Comparison of ENCODE assay signal across 9 mouse cellular contexts in genomic region chr11:116812793-116813529, GRCm38 (mm10). TPM values are rescaled to one million over a fixed set of nuclear protein-coding genes. Genes with fewer than 3 reads are reported as not detected.
DNase-seq lines count a peak whose midpoint lies in the region; ATAC-seq lines count a peak whose summit lies in the region.
"Had no signal": no experiment of that assay in that cellular context is flagged by ENCODE, and none has a peak within 500 bp of the region (broad histone marks: within the 10 kb centered on the region; RNA-seq: fewer than 3 reads in every experiment).

No protein-coding gene starts in this region.

- peak; percentile 72 for DNase-seq in lung, postnatal 10 days
- no peak for DNase-seq in lung, adult 18-20 months
- peak; percentile 80 for DNase-seq in forebrain, embryonic 14.5 days (ENCODE audit: low spot score)
- DNase-seq in kidney, postnatal 10 days, result peak; percentile 79
- DNase-seq in retina, adult 2 months (ENCODE audit: low read depth, low spot score), result peak; percentile 81
- DNase-seq in spleen, adult 12 weeks (ENCODE audit: low spot score), result no peak

- WGBS in forebrain, embryonic 14.5 days, result 43% methylated on average over 21 of the region's 21 CpGs

- H3K36me3 ChIP-seq in forebrain, embryonic 14.5 days (ENCODE audit: control insufficient read depth, insufficient read depth, low read length), result no peaks in the 10 kb centered on the region

- no peak overlapping the region for H3K4me3 ChIP-seq in forebrain, embryonic 14.5 days (ENCODE audit: low read depth, low read length)

- no peaks in the 10 kb centered on the region for H3K27me3 ChIP-seq in forebrain, embryonic 14.5 days (replicated peaks; ENCODE audit: control insufficient read depth, insufficient read depth, low read length)

- H3K27ac ChIP-seq in forebrain, embryonic 14.5 days (ENCODE audit: low read depth, low read length), result peak overlapping the region; percentile 97
- H3K27ac ChIP-seq: liver, embryonic 14.5 days had no signal

- no peaks in the 10 kb centered on the region for H3K9me3 ChIP-seq in forebrain, embryonic 14.5 days (replicated peaks; ENCODE audit: control insufficient read depth, low read length)

- H3K4me2 ChIP-seq in forebrain, embryonic 14.5 days (ENCODE audit: low read length), result no peak overlapping the region

- H3K4me1 ChIP-seq in forebrain, embryonic 14.5 days (ENCODE audit: control insufficient read depth, insufficient read depth, low read length), result peaks cover 34% of the 10 kb centered on the region

- ATAC-seq in forebrain, embryonic 14.5 days, result peak; percentile 10; the same call in 1 of the 2 replicates
- ATAC-seq in erythroblast, adult 5-6 weeks (replicated peaks; ENCODE audit: low FRiP score, poor library complexity, severe bottlenecking), result no peak
- ATAC-seq in activated CD4-positive, CD25-positive, alpha-beta regulatory T cell, adult 4 months, result no peak

- no peak overlapping the region for H3K9ac ChIP-seq in forebrain, embryonic 14.5 days (ENCODE audit: low read length)
- H3K9ac ChIP-seq: liver, embryonic 14.5 days had no signal

RNA-seq across cellular contexts. Expression of gene Mxra7, which starts 14.9 kb away (rescaled TPM):
- polyA plus RNA-seq in forebrain, embryonic 14.5 days (2014; fragmentation: Nextera tagmentation; extraction: Ambion mirVana), result 3.6 and 3.8 TPM in 2 replicates
- 4.2 TPM in 1 of 2 replicates, not detected in the other for total RNA-seq in erythroblast, adult 5-6 weeks (2015; ENCODE audit: low replicate concordance)
- total RNA-seq in erythroblast, adult 5-6 weeks (2017; ENCODE audit: low replicate concordance), result not detected in 2 replicates
- not detected for polyA plus RNA-seq in activated CD4-positive, CD25-positive, alpha-beta regulatory T cell, adult 4 months (2017; shearing (Covaris generic))

RNA-seq across cellular contexts. Expression of gene Mettl23, which starts 30.1 kb away (rescaled TPM):
- 79.2 and 100 TPM in 2 replicates for polyA plus RNA-seq in forebrain, embryonic 14.5 days (2014; fragmentation: Nextera tagmentation; extraction: Ambion mirVana)
- total RNA-seq in erythroblast, adult 5-6 weeks (2015; ENCODE audit: low replicate concordance), result 11.3 and 11.5 TPM in 2 replicates
- total RNA-seq in erythroblast, adult 5-6 weeks (2017; ENCODE audit: low replicate concordance), result 5.4 and 15.1 TPM in 2 replicates
- polyA plus RNA-seq in activated CD4-positive, CD25-positive, alpha-beta regulatory T cell, adult 4 months (2017; shearing (Covaris generic)), result 100 to 1,000 TPM; 105 to 149 TPM

RNA-seq across cellular contexts. Expression of gene Jmjd6, which starts 30.3 kb away (rescaled TPM):
- 64.6 and 81.1 TPM in 2 replicates for polyA plus RNA-seq in forebrain, embryonic 14.5 days (2014; fragmentation: Nextera tagmentation; extraction: Ambion mirVana)
- total RNA-seq in erythroblast, adult 5-6 weeks (2015; ENCODE audit: low replicate concordance), result 12.5 and 24.2 TPM in 2 replicates
- total RNA-seq in erythroblast, adult 5-6 weeks (2017; ENCODE audit: low replicate concordance), result 10.7 and 13.9 TPM in 2 replicates
- polyA plus RNA-seq in activated CD4-positive, CD25-positive, alpha-beta regulatory T cell, adult 4 months (2017; shearing (Covaris generic)), result 10 to 100 TPM; 50.0 to 55.7 TPM

RNA-seq across cellular contexts. Expression of gene St6galnac1, which starts 37.7 kb away (rescaled TPM):
- polyA plus RNA-seq in forebrain, embryonic 14.5 days (2014; fragmentation: Nextera tagmentation; extraction: Ambion mirVana), result not detected in 2 replicates
- total RNA-seq in erythroblast, adult 5-6 weeks (2015; ENCODE audit: low replicate concordance), result not detected in 2 replicates
- not detected in 2 replicates for total RNA-seq in erythroblast, adult 5-6 weeks (2017; ENCODE audit: low replicate concordance)
- polyA plus RNA-seq in activated CD4-positive, CD25-positive, alpha-beta regulatory T cell, adult 4 months (2017; shearing (Covaris generic)), result 10 to 100 TPM; 12.6 to 13.9 TPM
- polyA plus RNA-seq: liver, embryonic 14.5 days had no signal

RNA-seq across cellular contexts. Expression of gene Mfsd11, which starts 39.3 kb away (rescaled TPM):
- 31.8 and 46.6 TPM in 2 replicates for polyA plus RNA-seq in forebrain, embryonic 14.5 days (2014; fragmentation: Nextera tagmentation; extraction: Ambion mirVana)
- total RNA-seq in erythroblast, adult 5-6 weeks (2015; ENCODE audit: low replicate concordance), result 9.2 and 35.0 TPM in 2 replicates
- total RNA-seq in erythroblast, adult 5-6 weeks (2017; ENCODE audit: low replicate concordance), result 3.4 and 3.5 TPM in 2 replicates
- polyA plus RNA-seq in activated CD4-positive, CD25-positive, alpha-beta regulatory T cell, adult 4 months (2017; shearing (Covaris generic)), result 10 to 100 TPM; 18.9 to 21.1 TPM

Comparison
In these comparisons a context has a peak if more than half of its experiments do, and no peak if none do; other contexts are left out.
1. DNase-seq: peak in lung, postnatal 10 days (single experiment), forebrain, embryonic 14.5 days (single experiment), kidney, postnatal 10 days (single experiment) and retina, adult 2 months (single experiment); none in lung, adult 18-20 months (0 of 2) and spleen, adult 12 weeks (single experiment).